Mouse (Mus musculus) heart, embryonic 11.5 days (tissue): ENCODE results near the gene Syn2. TPM values are rescaled to one million over a fixed set of nuclear protein-coding genes. Genes with fewer than 3 reads are reported as not detected.

ENCODE experiments used
- ATAC-seq: fragments of 200-750 bp; cut with Nextera tagmentation; replicated peaks from 2 replicates; pipeline ENCODE4 v1.8.0; 2017; ENCODE audit warnings: moderate library complexity; ENCODE audit not compliant: insufficient number of reproducible peaks, low FRiP score, low TSS enrichment
- H3K27ac ChIP-seq: fragments of 300-500 bp; sonication (generic); 2 replicates; pipeline ENCODE4 v1.5.1; 2014; ENCODE audit warnings: mild to moderate bottlenecking, low read depth, low read length
- H3K27me3 ChIP-seq: fragments of 300-500 bp; sonication (generic); 2 replicates; pipeline ENCODE4 v1.6.1; 2014; ENCODE audit warnings: mild to moderate bottlenecking, low read length, mixed read lengths; ENCODE audit not compliant: control insufficient read depth, insufficient read depth
- H3K36me3 ChIP-seq: fragments of 300-500 bp; sonication (generic); 2 replicates; pipeline ENCODE4 v1.6.1; 2014; ENCODE audit warnings: mild to moderate bottlenecking, low read length, moderate library complexity, mixed read lengths; ENCODE audit not compliant: control insufficient read depth, insufficient read depth
- H3K4me1 ChIP-seq: fragments of 300-500 bp; sonication (generic); 2 replicates; pipeline ENCODE4 v1.6.1; 2014; ENCODE audit warnings: low read length; ENCODE audit not compliant: control insufficient read depth, insufficient read depth
- H3K4me2 ChIP-seq: fragments of 300-500 bp; sonication (generic); 2 replicates; pipeline ENCODE4 v1.6.1; 2014; ENCODE audit warnings: mild to moderate bottlenecking, moderate library complexity
- H3K4me3 ChIP-seq: fragments of 300-500 bp; sonication (generic); 2 replicates; pipeline ENCODE4 v1.5.1; 2014; ENCODE audit warnings: low read depth, low read length
- H3K9ac ChIP-seq: fragments of 300-500 bp; sonication (generic); 2 replicates; pipeline ENCODE4 v1.6.1; 2014; ENCODE audit warnings: mild to moderate bottlenecking, low read depth, low read length, moderate library complexity
- H3K9me3 ChIP-seq: fragments of 300-500 bp; sonication (generic); replicated peaks from 2 replicates; pipeline ENCODE4 v1.6.1; 2016; ENCODE audit warnings: low read length; ENCODE audit not compliant: control insufficient read depth
- WGBS: fragments of 180-500 bp; shearing (Covaris S2); extraction: QIAGEN DNeasy Blood & Tissue Kit; methylation state at CpG from one replicate; pipeline ENCODE4 v1.1.7; 2014; ENCODE audit not compliant: insufficient replicate concordance; 5-methylcytosine and 5-hydroxymethylcytosine counted together
- microRNA-seq: library from miRNA; unstranded; fragments of <30 nt; microRNA quantifications from one replicate; pipeline ENCODE4, GENCODE M21; 2016; ENCODE audit warnings: borderline number of aligned reads
- polyA plus RNA-seq: library from polyadenylated mRNA; unstranded; fragments of >200 nt; fragmentation: Nextera tagmentation; extraction: Ambion mirVana; gene quantifications from 2 replicates; pipeline ENCODE4 v1.2.1, GENCODE M21; 2014

The Syn2 gene
- polyA plus RNA-seq, 1 experiment from 2014 or later = 0.99 TPM

DNA sequence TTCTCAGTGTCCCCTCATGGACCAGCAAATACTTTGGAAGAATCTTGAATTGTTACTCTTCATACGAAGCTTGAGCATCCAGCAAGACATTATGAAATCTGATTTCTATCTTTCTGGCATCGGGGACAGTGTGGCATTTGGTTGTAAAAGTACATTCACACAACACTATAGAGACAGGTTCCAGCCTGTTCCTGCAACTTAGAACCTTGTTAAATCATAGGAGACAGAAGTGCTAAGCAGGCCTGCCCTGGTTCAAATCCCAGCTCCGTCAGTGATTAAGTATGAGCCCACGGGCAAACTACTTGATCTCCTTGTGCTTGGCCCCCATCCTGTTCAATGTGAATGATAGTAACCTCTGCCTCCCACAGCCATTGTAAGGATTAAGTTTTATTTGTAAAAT lies 185.0 kb downstream of the Syn2 start:
- no peaks in the 10 kb centered on the region for H3K36me3 ChIP-seq
- WGBS = 84% methylated on average over 4 of the region's 4 CpGs
- no peaks in the 10 kb centered on the region for H3K4me1 ChIP-seq
- H3K27ac ChIP-seq = no peak overlapping the region
- no peak overlapping the region for H3K9ac ChIP-seq
- no peaks in the 10 kb centered on the region for H3K27me3 ChIP-seq
- H3K9me3 ChIP-seq = no peaks in the 10 kb centered on the region
- H3K4me2 ChIP-seq = no peak overlapping the region
- H3K4me3 ChIP-seq = no peak overlapping the region
- no peak for ATAC-seq

DNA sequence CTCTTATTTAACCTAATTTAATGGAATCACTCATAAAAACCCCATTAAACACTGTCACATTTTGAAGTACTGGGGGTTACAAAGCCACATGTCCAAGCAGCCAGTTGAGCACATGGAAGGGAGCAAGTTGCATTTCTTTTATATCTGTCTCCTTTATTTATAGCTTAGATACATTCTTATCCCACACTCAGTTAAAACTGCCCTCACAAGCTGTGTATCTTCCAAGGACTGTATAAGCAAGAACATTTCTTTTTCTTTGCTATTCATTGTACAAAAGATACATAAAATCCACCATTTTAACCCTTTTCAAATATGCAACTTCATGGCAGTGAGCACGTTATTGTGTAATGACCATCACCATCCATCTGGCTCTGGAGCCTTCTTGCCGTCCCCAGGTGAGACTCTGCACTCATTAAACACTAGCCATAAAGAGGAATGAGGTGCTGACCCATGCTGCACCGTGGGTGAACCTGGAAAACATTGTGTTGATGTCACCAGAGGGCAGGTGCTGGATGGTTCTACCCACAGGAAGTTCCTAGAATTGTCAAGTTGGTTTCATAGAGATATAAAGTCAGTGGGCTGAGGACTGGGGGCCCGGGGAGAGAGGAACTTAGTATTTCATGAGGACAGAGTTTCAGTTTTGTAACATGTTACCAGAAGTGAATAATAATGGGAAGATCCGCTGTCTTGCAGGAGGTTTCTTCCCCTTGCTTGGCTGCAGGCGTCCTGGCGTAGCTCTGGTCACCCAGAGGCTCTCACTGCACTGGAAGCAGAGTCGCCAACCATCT lies 186.4 kb downstream of the Syn2 start:
- H3K4me3 ChIP-seq = no peak overlapping the region
- H3K4me2 ChIP-seq = no peak overlapping the region
- no peaks in the 10 kb centered on the region for H3K27me3 ChIP-seq
- H3K27ac ChIP-seq = no peak overlapping the region
- H3K36me3 ChIP-seq = no peaks in the 10 kb centered on the region
- H3K9ac ChIP-seq = no peak overlapping the region
- ATAC-seq = no peak
- H3K4me1 ChIP-seq = no peaks in the 10 kb centered on the region
- no peaks in the 10 kb centered on the region for H3K9me3 ChIP-seq
- WGBS = 81% methylated on average over 8 of the region's 8 CpGs

DNA sequence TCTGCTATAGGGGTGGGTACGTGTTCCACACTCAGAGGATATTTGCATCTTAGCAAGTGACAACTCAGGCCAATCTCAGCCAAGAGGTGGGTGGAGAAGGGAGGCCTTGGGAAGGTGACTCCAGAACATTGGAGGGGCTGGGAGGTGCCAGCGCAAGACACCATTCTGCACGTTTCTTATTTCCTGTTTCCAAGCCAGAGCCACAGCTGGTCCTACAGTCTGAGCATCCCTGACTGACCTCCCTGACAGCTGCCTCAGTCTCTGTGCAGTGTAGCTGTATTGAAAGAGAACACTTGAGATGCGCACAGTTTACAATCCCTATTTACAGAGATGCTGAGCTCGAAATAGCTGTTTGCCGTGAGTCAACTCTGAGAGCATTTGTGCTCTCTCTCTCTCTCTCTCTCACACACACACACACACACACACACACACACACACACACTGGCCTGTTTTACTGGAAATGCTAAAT lies 187.2 kb downstream of the Syn2 start:
- H3K4me3 ChIP-seq = no peak overlapping the region
- H3K27me3 ChIP-seq = no peaks in the 10 kb centered on the region
- H3K4me2 ChIP-seq = no peak overlapping the region
- no peak overlapping the region for H3K27ac ChIP-seq
- H3K9ac ChIP-seq = no peak overlapping the region
- no peaks in the 10 kb centered on the region for H3K36me3 ChIP-seq
- H3K4me1 ChIP-seq = no peaks in the 10 kb centered on the region
- WGBS = 72% methylated on average over 6 of the region's 6 CpGs
- H3K9me3 ChIP-seq = no peaks in the 10 kb centered on the region
- no peak for ATAC-seq

DNA sequence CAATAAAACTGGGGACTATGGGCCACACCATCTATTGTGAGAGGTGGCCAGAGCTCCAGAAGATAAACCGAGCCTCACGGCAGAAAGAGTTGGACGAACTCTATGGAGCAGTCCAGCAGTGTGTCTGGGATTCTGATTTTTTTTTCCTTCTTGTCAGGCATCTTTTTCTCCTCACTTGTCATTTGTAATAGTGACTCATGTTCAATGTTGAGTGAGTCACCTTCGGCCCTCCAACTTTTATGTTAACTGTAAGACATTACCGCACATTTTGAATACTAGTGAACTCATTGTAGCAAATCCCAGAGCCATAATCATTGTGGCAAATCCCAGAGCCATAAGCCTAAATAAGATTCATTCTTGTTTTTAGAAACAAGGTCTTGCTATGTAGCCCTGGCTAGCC lies 188.3 kb downstream of the Syn2 start:
- WGBS = 81% methylated on average over 5 of the region's 5 CpGs
- H3K9me3 ChIP-seq = no peaks in the 10 kb centered on the region
- H3K36me3 ChIP-seq = no peaks in the 10 kb centered on the region
- no peak overlapping the region for H3K27ac ChIP-seq
- H3K4me1 ChIP-seq = no peaks in the 10 kb centered on the region
- no peaks in the 10 kb centered on the region for H3K27me3 ChIP-seq
- ATAC-seq = no peak
- no peak overlapping the region for H3K4me2 ChIP-seq
- H3K9ac ChIP-seq = no peak overlapping the region
- no peak overlapping the region for H3K4me3 ChIP-seq

DNA sequence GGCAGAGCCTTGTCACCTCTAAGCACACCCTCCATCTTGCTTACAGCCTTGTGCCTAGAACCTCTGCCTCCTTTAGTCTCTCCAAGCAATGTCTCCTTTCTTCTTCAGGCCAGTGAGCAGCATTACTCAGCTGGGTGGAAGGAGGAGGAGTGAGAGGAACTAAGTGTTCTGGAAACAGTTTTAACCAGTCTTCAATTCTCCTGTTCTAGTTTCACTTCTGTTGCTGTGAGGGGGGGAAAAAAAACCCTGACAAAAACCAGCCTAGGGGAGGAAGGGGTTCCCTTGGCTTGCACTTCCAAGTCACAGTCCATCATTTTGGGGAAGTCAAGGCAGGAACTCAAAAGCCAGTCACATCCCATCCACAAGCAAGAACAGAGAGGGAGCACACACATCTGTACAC lies 196.3 kb downstream of the Syn2 start:
- H3K27me3 ChIP-seq = peaks cover 4% of the 10 kb centered on the region; the same call in 1 of the 2 replicates
- H3K4me1 ChIP-seq = no peaks in the 10 kb centered on the region
- H3K9ac ChIP-seq = no peak overlapping the region
- no peak overlapping the region for H3K4me3 ChIP-seq
- H3K4me2 ChIP-seq = no peak overlapping the region
- no peaks in the 10 kb centered on the region for H3K36me3 ChIP-seq
- H3K27ac ChIP-seq = no peak overlapping the region
- no peak for ATAC-seq
- no peaks in the 10 kb centered on the region for H3K9me3 ChIP-seq

Small RNAs within 50 kb of the gene (microRNA-seq; reads per million reads assigned to microRNA genes)
- not detected for gene Gm24767

Other genes starting within 250 kb of the Syn2 start
- 49.1 and 51.6 TPM in 2 replicates for gene Vgll4, start 164.9 kb upstream of the Syn2 start, polyA plus RNA-seq
- gene Tamm41, start 97.0 kb upstream of the Syn2 start, polyA plus RNA-seq = 40.9 and 45.0 TPM in 2 replicates
- not detected in 2 replicates for gene Gm17482, start 92.4 kb downstream of the Syn2 start, polyA plus RNA-seq
- gene Timp4, start 117.3 kb downstream of the Syn2 start, polyA plus RNA-seq = 0.39 TPM in 1 of 2 replicates, not detected in the other
- gene Pparg, start 226.0 kb downstream of the Syn2 start, polyA plus RNA-seq = 0.69 and 1.3 TPM in 2 replicates